Mouse (Mus musculus): ENCODE results near the gene Msi2. TPM values are rescaled to one million over a fixed set of nuclear protein-coding genes. Genes with fewer than 3 reads are reported as not detected.

Msi2 gene
- total and polyA plus RNA-seq, 2 experiments from 2014 or later: 33.0 to 170 TPM

DNA sequence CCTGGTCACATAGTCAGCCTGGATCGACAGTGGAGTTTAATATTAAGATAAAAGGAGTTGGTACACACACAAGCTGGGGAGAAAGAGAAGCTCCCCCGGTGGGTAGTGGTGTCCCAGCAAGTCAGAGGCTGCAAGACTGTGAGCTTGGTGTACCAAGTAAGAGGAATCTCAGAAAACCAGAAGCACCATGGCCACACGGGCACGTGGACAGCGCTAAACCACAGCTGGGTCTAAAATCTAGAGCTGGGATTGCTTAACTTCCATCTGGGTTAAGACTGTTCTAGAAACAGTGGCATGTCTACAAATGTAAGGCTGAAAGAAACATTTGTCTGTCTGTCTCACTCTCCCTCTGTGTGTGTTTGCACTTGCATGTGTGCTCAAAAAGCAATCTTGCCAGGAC lies 402.9 kb downstream of the Msi2 start:
- Histone ChIP-seq H3K9ac (replicated peaks; ENCODE audit: low read length) (no peak overlapping the region), H3K4me2 (ENCODE audit: low read depth, low read length) (no peak overlapping the region), H3K9me3 (ENCODE audit: low read length) (no peaks in the 10 kb centered on the region), H3K27me3 (ENCODE audit: insufficient read depth, low read length) (no peaks in the 10 kb centered on the region), H3K27ac (no peak overlapping the region), H3K4me1 (ENCODE audit: insufficient read depth, low read length) (peaks cover 12% of the 10 kb centered on the region; the same call in 1 of the 2 replicates), H3K4me3 (ENCODE audit: low read length) (no peak overlapping the region), H3K36me3 (ENCODE audit: insufficient read depth, low read length) (no peaks in the 10 kb centered on the region)
- WGBS: 86% methylated on average over 5 of the region's 5 CpGs
- no peak for DNase-seq (ENCODE audit: low spot score)
- TF ChIP-seq CTCF (IDR thresholded peaks at IDR 0.05; ENCODE audit: low read depth): no peak
- no peak for ATAC-seq

DNA sequence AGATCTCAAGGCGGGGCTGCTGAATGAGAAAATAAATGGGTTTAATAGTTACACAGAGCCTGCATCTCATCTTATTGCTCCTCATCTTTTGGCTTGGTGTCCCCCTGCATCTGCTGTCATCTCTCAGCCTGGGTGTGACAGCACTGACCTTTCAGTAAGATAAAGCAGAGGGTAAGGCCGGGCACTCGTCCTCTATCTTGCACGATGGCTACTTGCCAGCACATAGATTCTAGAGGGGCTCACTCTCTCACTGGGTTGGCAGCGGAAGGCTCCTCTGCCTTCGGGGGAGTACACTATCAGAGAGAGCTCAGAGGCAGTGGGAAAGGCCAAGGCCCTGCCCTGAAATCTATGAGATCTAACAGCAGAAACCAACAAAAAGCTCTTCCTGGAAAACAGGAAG lies 403.8 kb downstream of the Msi2 start:
- ATAC-seq (no peak), DNase-seq (ENCODE audit: low spot score) (no peak)
- no peak overlapping the region for H3K9ac ChIP-seq (replicated peaks; ENCODE audit: low read length)
- no peak for TF ChIP-seq CTCF (IDR thresholded peaks at IDR 0.05; ENCODE audit: low read depth)
- no peak overlapping the region for H3K27ac ChIP-seq
- no peaks in the 10 kb centered on the region for H3K9me3 ChIP-seq (ENCODE audit: low read length)
- H3K36me3 ChIP-seq (ENCODE audit: insufficient read depth, low read length): no peaks in the 10 kb centered on the region
- no peak overlapping the region for H3K4me3 ChIP-seq (ENCODE audit: low read length)
- 47% methylated on average over 6 of the region's 6 CpGs for WGBS
- H3K27me3 ChIP-seq (ENCODE audit: insufficient read depth, low read length): no peaks in the 10 kb centered on the region
- peaks cover 12% of the 10 kb centered on the region; the same call in 1 of the 2 replicates for H3K4me1 ChIP-seq (ENCODE audit: insufficient read depth, low read length)
- no peak overlapping the region for H3K4me2 ChIP-seq (ENCODE audit: low read depth, low read length)

- H3K27ac ChIP-seq: no peak overlapping the region
- H3K9me3 ChIP-seq (ENCODE audit: low read length): no peaks in the 10 kb centered on the region
- DNase-seq (ENCODE audit: low spot score) (no peak), ATAC-seq (no peak)
- no peaks in the 10 kb centered on the region for H3K27me3 ChIP-seq (ENCODE audit: insufficient read depth, low read length)
- no peak overlapping the region for H3K4me2 ChIP-seq (ENCODE audit: low read depth, low read length)
- WGBS: 24% methylated on average over 8 of the region's 8 CpGs
- H3K4me1 ChIP-seq (ENCODE audit: insufficient read depth, low read length): peaks cover 16% of the 10 kb centered on the region; the same call in 1 of the 2 replicates
- H3K4me3 ChIP-seq (ENCODE audit: low read length): no peak overlapping the region
- no peaks in the 10 kb centered on the region for H3K36me3 ChIP-seq (ENCODE audit: insufficient read depth, low read length)
- H3K9ac ChIP-seq (replicated peaks; ENCODE audit: low read length): no peak overlapping the region
- TF ChIP-seq CTCF (IDR thresholded peaks at IDR 0.05; ENCODE audit: low read depth): no peak
Measured at GRCm38 (mm10) chr11:88313512-88313911, 404.8 kb downstream of the Msi2 start.

DNA sequence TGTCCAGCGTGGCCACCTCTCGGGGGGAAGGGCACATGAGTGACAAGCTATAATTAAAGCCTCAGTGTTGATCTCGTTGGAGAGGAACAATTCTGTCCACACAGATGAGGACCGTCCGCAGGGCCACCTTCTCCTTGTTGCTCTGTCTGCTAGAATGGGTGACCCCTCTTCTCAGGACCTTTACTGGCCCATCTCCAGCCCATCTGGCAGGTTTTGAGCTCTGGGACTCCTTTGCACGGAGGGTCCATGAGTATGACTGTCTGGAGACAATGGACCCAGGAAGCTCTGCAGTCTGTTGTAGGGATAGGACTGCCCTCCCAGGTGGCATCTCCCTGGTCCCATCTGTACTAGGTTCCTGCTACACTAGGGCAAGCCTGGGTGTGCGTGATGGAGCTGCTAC lies 406.7 kb downstream of the Msi2 start:
- no peak overlapping the region for H3K4me3 ChIP-seq (ENCODE audit: low read length)
- no peak overlapping the region for H3K27ac ChIP-seq
- TF ChIP-seq CTCF (IDR thresholded peaks at IDR 0.05; ENCODE audit: low read depth): no peak
- H3K9me3 ChIP-seq (ENCODE audit: low read length): no peaks in the 10 kb centered on the region
- WGBS: 52% methylated on average over 7 of the region's 7 CpGs
- H3K4me1 ChIP-seq (ENCODE audit: insufficient read depth, low read length): peaks cover 18% of the 10 kb centered on the region; the same call in 1 of the 2 replicates
- H3K4me2 ChIP-seq (ENCODE audit: low read depth, low read length): no peak overlapping the region
- H3K36me3 ChIP-seq (ENCODE audit: insufficient read depth, low read length): no peaks in the 10 kb centered on the region
- ATAC-seq: no peak
- no peaks in the 10 kb centered on the region for H3K27me3 ChIP-seq (ENCODE audit: insufficient read depth, low read length)
- no peak for DNase-seq (ENCODE audit: low spot score)
- no peak overlapping the region for H3K9ac ChIP-seq (replicated peaks; ENCODE audit: low read length)

DNA sequence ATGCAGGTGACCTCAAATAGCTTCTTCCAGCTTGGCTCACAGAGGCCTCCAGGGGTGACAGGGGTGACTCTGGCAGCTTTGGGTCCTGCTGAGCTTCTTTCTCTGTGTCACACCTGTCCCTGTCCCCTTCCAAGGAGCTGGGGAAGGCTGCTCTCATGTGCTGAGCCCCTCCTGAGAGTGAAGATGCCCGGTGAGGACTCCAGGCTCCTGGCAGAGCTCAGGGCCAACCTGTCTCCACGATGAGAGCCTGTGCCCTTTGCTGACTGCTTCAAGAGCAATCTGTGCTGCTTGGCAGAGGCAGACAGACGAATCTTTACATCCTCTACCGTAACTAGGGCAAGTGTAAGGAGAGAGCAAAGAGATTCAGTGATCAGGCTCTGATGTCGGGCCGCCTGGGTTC lies 407.5 kb downstream of the Msi2 start:
- TF ChIP-seq CTCF (IDR thresholded peaks at IDR 0.05; ENCODE audit: low read depth): no peak
- DNase-seq (ENCODE audit: low spot score): no peak
- Histone ChIP-seq H3K4me3 (ENCODE audit: low read length) (no peak overlapping the region), H3K4me2 (ENCODE audit: low read depth, low read length) (no peak overlapping the region), H3K4me1 (ENCODE audit: insufficient read depth, low read length) (peaks cover 18% of the 10 kb centered on the region; the same call in 1 of the 2 replicates), H3K27ac (no peak overlapping the region), H3K27me3 (ENCODE audit: insufficient read depth, low read length) (no peaks in the 10 kb centered on the region), H3K36me3 (ENCODE audit: insufficient read depth, low read length) (no peaks in the 10 kb centered on the region), H3K9me3 (ENCODE audit: low read length) (no peaks in the 10 kb centered on the region), H3K9ac (replicated peaks; ENCODE audit: low read length) (no peak overlapping the region)
- 60% methylated on average over 6 of the region's 6 CpGs for WGBS
- ATAC-seq: no peak

DNA sequence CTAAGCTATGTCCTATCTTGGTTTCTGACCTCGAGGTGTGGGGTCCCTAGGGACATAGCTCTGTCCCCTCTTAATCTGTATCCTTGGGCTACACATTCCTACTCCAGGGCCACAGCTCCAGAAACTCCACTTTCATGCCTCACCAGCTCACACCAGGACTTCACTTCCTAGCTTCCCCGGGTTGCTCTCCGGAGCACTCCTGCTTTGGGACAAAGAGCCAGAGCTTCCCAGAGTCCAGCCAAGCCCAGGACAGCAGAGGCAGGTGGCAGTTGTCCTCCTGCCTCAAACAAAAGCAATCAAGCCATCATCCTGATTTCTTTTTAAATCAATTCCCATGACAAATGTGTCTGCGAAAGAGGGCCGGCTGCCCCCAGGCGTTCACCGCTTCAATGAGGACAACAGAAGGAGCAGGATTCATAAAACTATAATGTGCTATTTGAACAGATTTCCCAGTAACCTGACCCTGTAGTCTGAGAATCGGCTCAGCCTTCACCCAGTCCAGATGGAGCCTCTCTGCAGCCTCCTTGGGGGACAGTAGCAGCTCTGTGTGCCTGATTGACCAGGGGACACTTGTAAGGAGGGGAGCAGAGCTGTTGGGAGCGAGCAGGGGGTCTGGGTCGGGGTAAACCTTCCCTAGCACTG lies 409.1 kb downstream of the Msi2 start:
- H3K36me3 ChIP-seq (ENCODE audit: insufficient read depth, low read length): no peaks in the 10 kb centered on the region
- H3K4me2 ChIP-seq (ENCODE audit: low read depth, low read length): no peak overlapping the region
- H3K9ac ChIP-seq (replicated peaks; ENCODE audit: low read length): no peak overlapping the region
- H3K27ac ChIP-seq: no peak overlapping the region; the same call in 1 of the 2 replicates
- TF ChIP-seq CTCF (IDR thresholded peaks at IDR 0.05; ENCODE audit: low read depth): no peak
- DNase-seq (ENCODE audit: low spot score) (peak; percentile 53), ATAC-seq (no peak)
- H3K4me1 ChIP-seq (ENCODE audit: insufficient read depth, low read length): peaks cover 18% of the 10 kb centered on the region; the same call in 1 of the 2 replicates
- no peaks in the 10 kb centered on the region for H3K27me3 ChIP-seq (ENCODE audit: insufficient read depth, low read length)
- 18% methylated on average over 10 of the region's 10 CpGs for WGBS
- H3K9me3 ChIP-seq (ENCODE audit: low read length): no peaks in the 10 kb centered on the region
- no peak overlapping the region for H3K4me3 ChIP-seq (ENCODE audit: low read length)
